Mouse (Mus musculus) forebrain, embryonic 13.5 days (tissue): ENCODE measurements around the gene Hoxc11. TPM values are rescaled to one million over a fixed set of nuclear protein-coding genes. Genes with fewer than 3 reads are reported as not detected.

Experiments
- ATAC-seq: fragments of 200-750 bp; cut with Nextera tagmentation; 2 replicates; pipeline ENCODE4 v1.8.0; 2017
- H3K27ac ChIP-seq: fragments of 300-500 bp; sonication (generic); 2 replicates; pipeline ENCODE4 v1.5.1; 2015; ENCODE audit warnings: inconsistent platforms, mild to moderate bottlenecking, moderate library complexity
- H3K27me3 ChIP-seq: fragments of 300-500 bp; sonication (generic); 2 replicates; pipeline ENCODE4 v1.6.1; 2015; ENCODE audit warnings: mild to moderate bottlenecking, inconsistent platforms
- H3K36me3 ChIP-seq: fragments of 300-500 bp; sonication (generic); 2 replicates; pipeline ENCODE4 v1.6.1; 2015; ENCODE audit warnings: mild to moderate bottlenecking, inconsistent platforms; ENCODE audit not compliant: poor library complexity, severe bottlenecking
- H3K4me1 ChIP-seq: fragments of 300-500 bp; sonication (generic); 2 replicates; pipeline ENCODE4 v1.6.1; 2015; ENCODE audit warnings: inconsistent platforms
- H3K4me2 ChIP-seq: fragments of 300-500 bp; sonication (generic); 2 replicates; pipeline ENCODE4 v1.6.1; 2015; ENCODE audit warnings: inconsistent platforms, mild to moderate bottlenecking, moderate library complexity
- H3K4me3 ChIP-seq: fragments of 300-500 bp; sonication (generic); 2 replicates; pipeline ENCODE4 v1.5.1; 2015; ENCODE audit warnings: mild to moderate bottlenecking, inconsistent platforms
- H3K9ac ChIP-seq: fragments of 300-500 bp; sonication (generic); 2 replicates; pipeline ENCODE4 v1.6.1; 2015; ENCODE audit warnings: mild to moderate bottlenecking, inconsistent platforms
- H3K9me3 ChIP-seq: fragments of 300-500 bp; sonication (generic); replicated peaks from 2 replicates; pipeline ENCODE4 v1.6.1; 2016; ENCODE audit warnings: inconsistent platforms
- WGBS: fragments of 180-500 bp; shearing (Covaris S2); methylation state at CpG from one replicate; pipeline ENCODE4 v1.1.7; 2015; 5-methylcytosine and 5-hydroxymethylcytosine counted together
- polyA plus RNA-seq: library from polyadenylated mRNA; unstranded; fragments of >200 nt; fragmentation: Nextera tagmentation; extraction: Ambion mirVana; gene quantifications from 2 replicates; pipeline ENCODE4 v1.2.1, GENCODE M21; 2015

The Hoxc11 gene
- polyA plus RNA-seq: not detected in 2 replicates

GRCm38 (mm10) chr15:102954192-102955006 is at the start of gene Hoxc11:
Hoxc11 (plus strand) TSS chr15:102954427.
- ATAC-seq: no peak
- H3K4me3 ChIP-seq: no peak within 1 kb of the TSS
- H3K4me2 ChIP-seq: no peak within 1 kb of the TSS
- H3K9ac ChIP-seq: no peak within 1 kb of the TSS
- H3K27me3 ChIP-seq: peaks cover 99% of the 10 kb centered on the region
- no peaks in the 10 kb centered on the region for H3K36me3 ChIP-seq
- H3K9me3 ChIP-seq: no peaks in the 10 kb centered on the region
- no peaks in the 10 kb centered on the region for H3K4me1 ChIP-seq
- under 1% methylated on average over 56 of the region's 57 CpGs for WGBS
- H3K27ac ChIP-seq: no peak within 1 kb of the TSS

GRCm38 (mm10) chr15:102904946-102905345 is 49.3 kb upstream of the Hoxc11 start:
- 56% methylated on average over 1 of the region's 1 CpGs for WGBS
- H3K36me3 ChIP-seq: no peaks in the 10 kb centered on the region
- peaks cover 90% of the 10 kb centered on the region for H3K27me3 ChIP-seq
- no peak for ATAC-seq
- H3K9me3 ChIP-seq: no peaks in the 10 kb centered on the region
- H3K4me2 ChIP-seq: no peak overlapping the region
- no peak overlapping the region for H3K4me3 ChIP-seq
- H3K4me1 ChIP-seq: no peaks in the 10 kb centered on the region
- no peak overlapping the region for H3K9ac ChIP-seq
- no peak overlapping the region for H3K27ac ChIP-seq

DNA sequence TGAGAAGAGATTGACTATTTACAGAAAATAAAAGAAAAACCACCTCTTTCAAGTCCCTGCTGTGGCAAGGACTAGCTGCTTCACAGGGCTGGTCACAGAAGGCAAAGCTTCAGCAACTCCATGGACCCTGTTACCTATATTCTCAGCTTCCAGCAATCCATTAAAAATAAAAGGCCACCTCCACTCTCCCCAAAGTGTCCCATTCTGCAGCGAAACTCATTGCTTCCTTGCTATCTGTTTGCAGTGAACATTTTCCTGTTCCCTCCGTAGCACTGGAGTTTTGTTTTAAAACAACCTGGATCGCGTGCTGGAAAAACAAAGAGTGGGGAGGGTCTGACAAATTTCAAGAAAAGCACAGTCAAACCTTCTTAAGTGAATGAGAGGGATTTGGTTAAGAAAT is 44.7 kb upstream of the Hoxc11 start:
- Histone ChIP-seq H3K4me2 (no peak overlapping the region), H3K27me3 (peaks cover 98% of the 10 kb centered on the region), H3K36me3 (no peaks in the 10 kb centered on the region), H3K4me3 (no peak overlapping the region), H3K4me1 (no peaks in the 10 kb centered on the region), H3K9me3 (no peaks in the 10 kb centered on the region), H3K27ac (no peak overlapping the region), H3K9ac (no peak overlapping the region)
- ATAC-seq: no peak
- 2% methylated on average over 4 of the region's 4 CpGs for WGBS

DNA sequence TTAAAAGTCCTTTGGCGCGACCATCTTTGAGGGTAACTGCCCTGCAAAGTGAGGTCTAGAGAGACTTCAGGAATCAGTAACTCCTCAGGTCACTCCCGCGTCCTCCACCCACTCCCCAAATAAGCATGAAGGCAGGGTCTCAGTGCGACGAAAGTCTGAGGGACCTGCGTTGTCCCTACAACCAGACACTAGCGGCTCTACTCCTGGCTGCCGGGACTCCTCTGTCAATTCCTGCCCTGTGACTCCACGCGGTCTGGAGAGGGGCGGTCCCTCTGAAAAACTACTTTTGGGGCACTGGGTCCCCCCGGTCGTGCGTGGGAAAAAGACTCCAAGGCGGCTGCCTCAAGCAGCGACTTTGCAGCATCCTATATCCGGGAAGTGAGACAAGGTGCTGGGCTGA is 44.2 kb upstream of the Hoxc11 start:
- Histone ChIP-seq H3K4me3 (no peak overlapping the region), H3K4me1 (no peaks in the 10 kb centered on the region), H3K4me2 (no peak overlapping the region), H3K27ac (no peak overlapping the region), H3K27me3 (peaks cover 98% of the 10 kb centered on the region), H3K9me3 (no peaks in the 10 kb centered on the region), H3K9ac (no peak overlapping the region), H3K36me3 (no peaks in the 10 kb centered on the region)
- ATAC-seq: no peak
- 2% methylated on average over 16 of the region's 18 CpGs for WGBS

DNA sequence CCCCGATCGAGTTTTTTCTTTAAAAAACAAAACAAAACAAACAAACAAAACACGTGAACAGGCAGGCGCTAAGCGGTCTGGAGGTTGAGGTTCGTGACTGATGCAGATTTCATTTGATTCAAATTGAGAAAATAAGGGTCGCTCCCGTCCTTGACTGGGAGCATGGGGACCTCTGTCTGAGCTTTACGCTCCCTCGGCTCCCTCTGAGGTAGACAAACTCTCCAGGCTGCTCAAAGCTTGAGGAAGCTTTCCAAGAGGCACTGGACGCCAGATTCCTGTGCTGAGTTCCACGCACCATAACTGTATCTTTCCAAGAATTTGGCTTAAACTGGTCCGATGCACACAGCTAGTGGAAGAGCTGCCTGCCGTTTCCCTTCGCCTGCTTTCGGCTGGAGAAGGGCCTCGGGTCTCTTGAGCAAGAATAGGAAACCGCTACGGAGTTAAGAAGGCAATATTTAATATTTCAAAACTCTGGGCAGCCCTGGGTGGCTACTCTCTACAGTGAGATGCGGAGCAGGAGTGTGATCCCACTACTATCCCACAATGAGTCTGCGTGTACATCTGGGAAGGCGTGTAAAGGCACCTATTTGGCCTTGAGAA is 43.6 kb upstream of the Hoxc11 start:
- ATAC-seq: no peak
- Histone ChIP-seq H3K4me2 (no peak overlapping the region), H3K4me1 (no peaks in the 10 kb centered on the region), H3K27ac (no peak overlapping the region), H3K9ac (no peak overlapping the region), H3K36me3 (no peaks in the 10 kb centered on the region), H3K9me3 (no peaks in the 10 kb centered on the region), H3K4me3 (no peak overlapping the region), H3K27me3 (peaks cover 98% of the 10 kb centered on the region)
- WGBS: under 1% methylated on average over 22 of the region's 22 CpGs

GRCm38 (mm10) chr15:102913038-102913585 is 41.1 kb upstream of the Hoxc11 start:
- H3K9ac ChIP-seq: no peak overlapping the region
- no peak overlapping the region for H3K27ac ChIP-seq
- no peak for ATAC-seq
- H3K4me1 ChIP-seq: no peaks in the 10 kb centered on the region
- no peaks in the 10 kb centered on the region for H3K36me3 ChIP-seq
- H3K4me3 ChIP-seq: no peak overlapping the region
- no peaks in the 10 kb centered on the region for H3K9me3 ChIP-seq
- peaks cover 98% of the 10 kb centered on the region for H3K27me3 ChIP-seq
- WGBS: under 1% methylated on average over 19 of the region's 19 CpGs
- no peak overlapping the region for H3K4me2 ChIP-seq

- no peak for ATAC-seq
- Histone ChIP-seq H3K4me3 (no peak overlapping the region), H3K4me2 (no peak overlapping the region), H3K4me1 (no peaks in the 10 kb centered on the region), H3K27me3 (peaks cover 99% of the 10 kb centered on the region), H3K9ac (no peak overlapping the region), H3K9me3 (no peaks in the 10 kb centered on the region), H3K36me3 (no peaks in the 10 kb centered on the region), H3K27ac (no peak overlapping the region)
- 1% methylated on average over 20 of the region's 20 CpGs for WGBS
These were observed 36.2 kb upstream of the Hoxc11 start for GRCm38 (mm10) chr15:102917972-102918572.

DNA sequence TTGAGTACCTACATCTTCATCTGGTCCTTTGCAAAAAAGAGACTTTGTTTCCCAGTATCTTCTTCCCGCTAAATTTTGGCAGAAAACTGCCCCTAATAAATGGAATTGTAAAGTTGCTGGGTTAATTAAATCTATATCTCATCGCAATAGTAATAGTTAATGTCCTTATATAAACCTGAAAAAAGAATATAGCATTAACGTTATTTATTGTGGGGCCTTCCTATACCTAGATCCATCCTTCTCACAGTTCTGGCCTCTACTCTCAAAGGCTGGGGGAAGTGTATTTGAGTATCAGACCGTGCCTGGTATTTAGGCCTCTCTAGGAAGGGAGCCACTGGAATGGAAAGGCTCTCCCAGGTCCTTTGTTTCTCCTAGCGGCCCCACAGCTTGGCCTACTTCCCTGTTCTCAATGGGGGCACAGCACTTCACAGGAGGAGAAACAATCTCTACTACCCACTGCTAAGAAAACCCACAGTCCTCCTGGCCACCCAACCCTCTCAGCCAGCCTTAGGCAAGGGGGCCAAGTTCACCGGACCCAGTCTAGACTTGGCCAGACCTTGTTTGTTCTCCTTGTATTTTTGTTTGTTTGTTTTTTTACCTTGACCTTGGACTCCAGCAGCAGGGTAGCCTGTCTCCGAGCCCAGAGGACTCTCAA is 35.5 kb upstream of the Hoxc11 start:
- Histone ChIP-seq H3K4me2 (no peak overlapping the region), H3K27ac (no peak overlapping the region), H3K27me3 (peaks cover 99% of the 10 kb centered on the region), H3K4me1 (no peaks in the 10 kb centered on the region), H3K9me3 (no peaks in the 10 kb centered on the region), H3K9ac (no peak overlapping the region), H3K4me3 (no peak overlapping the region), H3K36me3 (no peaks in the 10 kb centered on the region)
- no peak for ATAC-seq
- 3% methylated on average over 7 of the region's 7 CpGs for WGBS

DNA sequence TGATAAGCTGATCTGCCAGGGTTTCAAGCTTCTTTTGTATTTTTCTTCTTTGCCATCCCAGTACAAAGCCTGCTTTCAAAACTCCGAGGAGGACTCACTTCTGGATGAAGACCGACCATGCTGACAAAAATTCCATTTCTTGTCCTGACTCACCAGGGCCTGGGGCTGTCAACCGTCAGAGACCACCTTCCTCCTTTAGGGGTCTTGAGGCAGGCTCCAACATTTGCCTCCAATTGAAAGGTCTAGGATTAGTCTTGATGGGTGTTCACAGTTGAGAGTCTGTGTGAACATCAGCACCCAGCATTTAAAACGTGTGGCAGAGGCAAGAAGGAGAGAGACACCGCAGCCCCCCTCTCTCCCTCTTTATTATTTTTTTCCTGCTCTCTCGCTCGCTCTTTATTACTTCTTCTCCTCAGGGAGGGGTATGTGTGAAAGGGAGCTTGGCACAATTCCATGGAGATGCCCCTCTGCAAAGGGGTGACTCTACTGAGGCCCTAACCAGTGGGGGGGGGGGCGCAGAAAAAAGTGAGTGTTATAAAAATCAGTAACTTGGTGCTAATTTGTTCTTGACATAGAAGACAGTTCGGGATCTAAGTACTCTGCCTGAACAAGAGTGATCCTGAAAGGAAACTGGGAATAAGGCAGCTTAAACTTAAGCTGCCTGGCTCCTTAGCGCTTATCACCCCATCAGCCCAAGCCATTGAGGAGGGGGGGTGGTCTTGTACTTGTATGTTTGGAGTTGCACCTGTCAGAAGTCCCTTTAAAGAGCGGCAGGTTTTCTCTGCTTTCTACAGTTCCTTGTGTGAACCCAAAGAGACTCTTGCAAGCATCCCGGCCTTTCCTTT is 34.7 kb upstream of the Hoxc11 start:
- ATAC-seq: no peak
- Histone ChIP-seq H3K9me3 (no peaks in the 10 kb centered on the region), H3K27me3 (peaks cover 99% of the 10 kb centered on the region), H3K4me3 (no peak overlapping the region), H3K4me2 (no peak overlapping the region), H3K36me3 (no peaks in the 10 kb centered on the region), H3K4me1 (no peaks in the 10 kb centered on the region), H3K9ac (no peak overlapping the region), H3K27ac (no peak overlapping the region)
- WGBS: 2% methylated on average over 12 of the region's 12 CpGs

DNA sequence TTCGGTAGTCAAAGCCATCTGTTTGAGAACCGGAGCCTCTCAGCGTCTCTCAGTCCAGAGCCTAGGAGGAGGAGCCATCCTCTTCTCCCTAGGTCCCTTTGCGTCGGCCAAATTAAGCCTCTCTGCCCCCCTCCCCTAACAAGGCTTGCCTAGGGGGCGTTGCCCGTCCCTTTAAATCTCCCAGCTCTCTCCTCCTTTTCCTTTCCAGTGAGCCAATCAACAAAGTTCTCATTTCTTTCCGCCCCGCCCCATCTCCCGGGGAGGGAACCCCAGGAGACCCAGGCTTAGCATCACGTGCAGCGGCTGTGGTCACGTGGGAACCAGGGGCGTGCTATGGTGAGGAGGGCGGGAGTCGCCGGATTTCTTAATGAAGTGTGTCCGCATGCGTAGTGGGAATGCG is 33.6 kb upstream of the Hoxc11 start:
- no peaks in the 10 kb centered on the region for H3K4me1 ChIP-seq
- peaks cover 99% of the 10 kb centered on the region for H3K27me3 ChIP-seq
- H3K4me2 ChIP-seq: peak overlapping the region; percentile 43
- peak overlapping the region; percentile 21 for H3K4me3 ChIP-seq
- H3K9me3 ChIP-seq: no peaks in the 10 kb centered on the region
- no peak overlapping the region for H3K9ac ChIP-seq
- H3K36me3 ChIP-seq: no peaks in the 10 kb centered on the region
- WGBS: 2% methylated on average over 17 of the region's 20 CpGs
- no peak overlapping the region for H3K27ac ChIP-seq
- ATAC-seq: peak; percentile 76
